Mouse (Mus musculus) stomach, embryonic 15.5 days (tissue): ENCODE results near the gene Apopt1. TPM values are rescaled to one million over a fixed set of nuclear protein-coding genes. Genes with fewer than 3 reads are reported as not detected.

ENCODE experiments used
- ATAC-seq: fragments of 200-750 bp; cut with Nextera tagmentation; 2 replicates; pipeline ENCODE4 v1.8.0; 2017; ENCODE audit warnings: low read depth, moderate number of reproducible peaks, moderate TSS enrichment; ENCODE audit not compliant: insufficient read depth, low FRiP score
- H3K27ac ChIP-seq: fragments of 300-500 bp; sonication (generic); 2 replicates; pipeline ENCODE4 v1.5.1; 2015; ENCODE audit warnings: mild to moderate bottlenecking, inconsistent platforms
- H3K27me3 ChIP-seq: fragments of 300-500 bp; sonication (generic); replicated peaks from 2 replicates; pipeline ENCODE4 v1.6.1; 2015; ENCODE audit warnings: inconsistent platforms
- H3K36me3 ChIP-seq: fragments of 300-500 bp; sonication (generic); 2 replicates; pipeline ENCODE4 v1.6.1; 2015; ENCODE audit warnings: inconsistent platforms
- H3K4me1 ChIP-seq: fragments of 300-500 bp; sonication (generic); 2 replicates; pipeline ENCODE4 v1.6.1; 2015; ENCODE audit warnings: inconsistent platforms
- H3K4me2 ChIP-seq: fragments of 300-500 bp; sonication (generic); 2 replicates; pipeline ENCODE4 v1.6.1; 2015; ENCODE audit warnings: mild to moderate bottlenecking, inconsistent platforms
- H3K4me3 ChIP-seq: fragments of 300-500 bp; sonication (generic); replicated peaks from 2 replicates; pipeline ENCODE4 v1.5.1; 2015; ENCODE audit warnings: inconsistent platforms
- H3K9ac ChIP-seq: fragments of 300-500 bp; sonication (generic); 2 replicates; pipeline ENCODE4 v1.6.1; 2015; ENCODE audit warnings: inconsistent platforms
- H3K9me3 ChIP-seq: fragments of 300-500 bp; sonication (generic); 2 replicates; pipeline ENCODE4 v1.6.1; 2016; ENCODE audit warnings: inconsistent platforms
- WGBS: fragments of 180-500 bp; shearing (Covaris S2); methylation state at CpG from one replicate; pipeline ENCODE4 v1.1.7; 2015; 5-methylcytosine and 5-hydroxymethylcytosine counted together
- polyA plus RNA-seq: library from polyadenylated mRNA; unstranded; fragments of >200 nt; fragmentation: Nextera tagmentation; extraction: Ambion mirVana; gene quantifications from 2 replicates; pipeline ENCODE4 v1.2.1, GENCODE M21; 2015

The Apopt1 gene
- polyA plus RNA-seq, 1 experiment from 2014 or later: 46.4 TPM

GRCm38 (mm10) chr12:111682003-111682402, 31.1 kb upstream of the Apopt1 start:
- Histone ChIP-seq H3K4me3 (no peak overlapping the region), H3K27me3 (no peaks in the 10 kb centered on the region), H3K4me2 (no peak overlapping the region), H3K36me3 (no peaks in the 10 kb centered on the region), H3K9ac (no peak overlapping the region), H3K9me3 (no peaks in the 10 kb centered on the region), H3K27ac (peak overlapping the region; percentile 77), H3K4me1 (peaks cover 41% of the 10 kb centered on the region)
- WGBS: 61% methylated on average over 5 of the region's 5 CpGs
- no peak for ATAC-seq

GRCm38 (mm10) chr12:111682806-111683205, 30.3 kb upstream of the Apopt1 start:
- Histone ChIP-seq H3K9me3 (no peaks in the 10 kb centered on the region), H3K4me2 (no peak overlapping the region), H3K36me3 (no peaks in the 10 kb centered on the region), H3K4me3 (no peak overlapping the region), H3K4me1 (peaks cover 43% of the 10 kb centered on the region), H3K27me3 (no peaks in the 10 kb centered on the region), H3K9ac (no peak overlapping the region), H3K27ac (peak overlapping the region; percentile 77)
- WGBS: 44% methylated on average over 5 of the region's 5 CpGs
- peak; percentile 37; the same call in 1 of the 2 replicates for ATAC-seq

GRCm38 (mm10) chr12:111686390-111686789, 26.7 kb upstream of the Apopt1 start:
- no peak overlapping the region for H3K27ac ChIP-seq
- peaks cover 23% of the 10 kb centered on the region for H3K4me1 ChIP-seq
- no peak overlapping the region for H3K4me3 ChIP-seq
- no peaks in the 10 kb centered on the region for H3K36me3 ChIP-seq
- ATAC-seq: no peak
- H3K4me2 ChIP-seq: no peak overlapping the region
- WGBS: 76% methylated on average over 4 of the region's 4 CpGs
- no peak overlapping the region for H3K9ac ChIP-seq
- H3K9me3 ChIP-seq: no peaks in the 10 kb centered on the region
- no peaks in the 10 kb centered on the region for H3K27me3 ChIP-seq

GRCm38 (mm10) chr12:111687350-111688068, 25.6 kb upstream of the Apopt1 start:
- H3K4me3 ChIP-seq: no peak overlapping the region
- 33% methylated on average over 14 of the region's 14 CpGs for WGBS
- no peaks in the 10 kb centered on the region for H3K9me3 ChIP-seq
- H3K36me3 ChIP-seq: no peaks in the 10 kb centered on the region
- H3K4me2 ChIP-seq: no peak overlapping the region
- no peaks in the 10 kb centered on the region for H3K27me3 ChIP-seq
- ATAC-seq: peak; percentile 23; the same call in 1 of the 2 replicates
- H3K9ac ChIP-seq: no peak overlapping the region
- H3K27ac ChIP-seq: peak overlapping the region; percentile 75
- peaks cover 22% of the 10 kb centered on the region for H3K4me1 ChIP-seq

- WGBS: 26% methylated on average over 2 of the region's 2 CpGs
Measured at GRCm38 (mm10) chr12:111688069-111688428, 25.0 kb upstream of the Apopt1 start.

GRCm38 (mm10) chr12:111689426-111689825, 23.6 kb upstream of the Apopt1 start:
- peaks cover 36% of the 10 kb centered on the region for H3K4me1 ChIP-seq
- ATAC-seq: no peak
- 71% methylated on average over 11 of the region's 11 CpGs for WGBS
- no peaks in the 10 kb centered on the region for H3K36me3 ChIP-seq
- no peaks in the 10 kb centered on the region for H3K27me3 ChIP-seq
- no peak overlapping the region; the same call in 1 of the 2 replicates for H3K27ac ChIP-seq
- H3K4me3 ChIP-seq: no peak overlapping the region
- no peak overlapping the region for H3K4me2 ChIP-seq
- H3K9ac ChIP-seq: no peak overlapping the region
- no peaks in the 10 kb centered on the region for H3K9me3 ChIP-seq

More at GRCm38 (mm10) chr12:111688069-111688428, 25.0 kb upstream of the Apopt1 start:
- H3K4me3 ChIP-seq: no peak overlapping the region
- no peak for ATAC-seq
- H3K27me3 ChIP-seq: no peaks in the 10 kb centered on the region
- H3K4me2 ChIP-seq: no peak overlapping the region
- H3K9me3 ChIP-seq: no peaks in the 10 kb centered on the region
- H3K4me1 ChIP-seq: peaks cover 22% of the 10 kb centered on the region
- peak overlapping the region; percentile 75; the same call in 1 of the 2 replicates for H3K27ac ChIP-seq
- H3K9ac ChIP-seq: no peak overlapping the region
- H3K36me3 ChIP-seq: no peaks in the 10 kb centered on the region

- H3K4me3 ChIP-seq: no peak overlapping the region
- WGBS: 14% methylated on average over 5 of the region's 5 CpGs
- no peak overlapping the region for H3K4me2 ChIP-seq
- no peak overlapping the region for H3K9ac ChIP-seq
- ATAC-seq: no peak
- 0 out of 2 replicates have a peak overlapping the region, but pooled peaks have one; percentile 13 for H3K27ac ChIP-seq
- peaks cover 39% of the 10 kb centered on the region for H3K4me1 ChIP-seq
- H3K27me3 ChIP-seq: no peaks in the 10 kb centered on the region
- H3K9me3 ChIP-seq: no peaks in the 10 kb centered on the region
- H3K36me3 ChIP-seq: no peaks in the 10 kb centered on the region
Measured at GRCm38 (mm10) chr12:111691346-111691872, 21.7 kb upstream of the Apopt1 start.

- no peak for ATAC-seq
- Histone ChIP-seq H3K9ac (no peak overlapping the region), H3K9me3 (no peaks in the 10 kb centered on the region), H3K27ac (peak overlapping the region; percentile 41; the same call in 1 of the 2 replicates), H3K4me1 (peaks cover 29% of the 10 kb centered on the region), H3K36me3 (no peaks in the 10 kb centered on the region), H3K27me3 (no peaks in the 10 kb centered on the region), H3K4me3 (no peak overlapping the region), H3K4me2 (no peak overlapping the region)
- 84% methylated on average over 5 of the region's 5 CpGs for WGBS
Measured at GRCm38 (mm10) chr12:111692899-111693298, 20.2 kb upstream of the Apopt1 start.

GRCm38 (mm10) chr12:111693341-111694270, 19.5 kb upstream of the Apopt1 start:
- Histone ChIP-seq H3K27me3 (no peaks in the 10 kb centered on the region), H3K4me1 (peaks cover 27% of the 10 kb centered on the region), H3K4me3 (no peak overlapping the region), H3K9me3 (no peaks in the 10 kb centered on the region), H3K36me3 (no peaks in the 10 kb centered on the region), H3K4me2 (peak overlapping the region; percentile 6; the same call in 1 of the 2 replicates), H3K27ac (peak overlapping the region; percentile 45), H3K9ac (no peak overlapping the region)
- 47% methylated on average over 18 of the region's 18 CpGs for WGBS
- ATAC-seq: peak; percentile 28

- ATAC-seq: 0 out of 2 replicates have a peak, but pooled peaks have one; percentile 4
- H3K4me1 ChIP-seq: peaks cover 27% of the 10 kb centered on the region
- 22% methylated on average over 12 of the region's 12 CpGs for WGBS
Measured at GRCm38 (mm10) chr12:111694271-111694781, 18.7 kb upstream of the Apopt1 start.

More at GRCm38 (mm10) chr12:111694271-111694781, 18.7 kb upstream of the Apopt1 start:
- no peak overlapping the region for H3K4me3 ChIP-seq
- no peak overlapping the region for H3K9ac ChIP-seq
- no peaks in the 10 kb centered on the region for H3K27me3 ChIP-seq
- no peaks in the 10 kb centered on the region for H3K36me3 ChIP-seq
- H3K4me2 ChIP-seq: no peak overlapping the region
- no peaks in the 10 kb centered on the region for H3K9me3 ChIP-seq
- H3K27ac ChIP-seq: peak overlapping the region; percentile 45
